Mouse (Mus musculus) megakaryocyte, embryonic 14.5 days (primary cell): Measurements from ENCODE around the gene Afap1.

Experiments used
- FLI1 ChIP-seq: IDR thresholded peaks from 2 replicates; pipeline ENCODE4 v1.6.1; 2012; ENCODE audit warnings: low read length, inconsistent platforms, mixed read lengths
- GATA1 ChIP-seq: IDR thresholded peaks from 3 replicates; pipeline ENCODE4 v1.6.1; 2012; ENCODE audit warnings: mixed read lengths, low read length, inconsistent platforms, borderline replicate concordance

GRCm38 (mm10) chr5:35907633-35908426 is 14.7 kb downstream of the Afap1 start:
- no peak for TF ChIP-seq GATA1
- no peak for TF ChIP-seq FLI1
